15 mouse cellular contexts compared by ENCODE assay signal in genomic region chr17:68010041-68010440, GRCm38 (mm10).
"Had no signal": no experiment of that assay in that cellular context is flagged by ENCODE, and none has a peak within 500 bp of the region (broad histone marks: within the 10 kb centered on the region; RNA-seq: fewer than 3 reads in every experiment).

No protein-coding gene starts in this region.

- H3K4me1 ChIP-seq: liver, embryonic 12.5 days had no signal

- H3K4me3 ChIP-seq: layer of hippocampus, adult 2 months; limb, embryonic 10.5 days; limb, embryonic 13.5 days; liver, embryonic 12.5 days; lung, embryonic 15.5 days; midbrain, embryonic 13.5 days had no signal

- H3K27ac ChIP-seq: kidney, postnatal 0 days; layer of hippocampus, adult 2 months; limb, embryonic 10.5 days; limb, embryonic 13.5 days; liver, embryonic 12.5 days; lung, embryonic 15.5 days; midbrain, embryonic 13.5 days had no signal

- DNase-seq: kidney, adult 2 months; kidney, postnatal 25 days; layer of hippocampus, adult 9-11 months; liver; lung, postnatal 10 days; lung, postnatal 4 days; thymus, postnatal 25 days had no signal

- H3K4me2 ChIP-seq: limb, embryonic 13.5 days; liver, embryonic 12.5 days; lung, embryonic 15.5 days; midbrain, embryonic 13.5 days had no signal

- H3K9ac ChIP-seq: limb, embryonic 13.5 days; liver, embryonic 12.5 days; lung, embryonic 15.5 days; midbrain, embryonic 13.5 days had no signal

- H3K9me3 ChIP-seq: limb, embryonic 10.5 days; limb, embryonic 13.5 days; lung, embryonic 15.5 days; midbrain, embryonic 13.5 days had no signal

- H3K27me3 ChIP-seq: limb, embryonic 13.5 days; liver, embryonic 12.5 days; lung, embryonic 15.5 days; midbrain, embryonic 13.5 days had no signal

- H3K36me3 ChIP-seq: limb, embryonic 10.5 days; limb, embryonic 13.5 days; liver, embryonic 12.5 days; lung, embryonic 15.5 days; midbrain, embryonic 13.5 days had no signal

- ATAC-seq: liver, embryonic 12.5 days; midbrain, embryonic 13.5 days; midbrain, embryonic 16.5 days had no signal
